Mouse (Mus musculus) adrenal gland, postnatal 14 days (tissue): ENCODE measurements around the gene Hist1h1b. TPM values are rescaled to one million over a fixed set of nuclear protein-coding genes. Genes with fewer than 3 reads are reported as not detected.

Source experiments
- microRNA-seq, 2 experiments: library from miRNA; unstranded; fragments of <30 nt; microRNA quantifications; one replicate each; pipeline ENCODE4 v1.2.0; 2021
- total RNA-seq: library from RNA; stranded (reverse); gene quantifications from 2 replicates; pipeline ENCODE4 v1.2.3, GENCODE M21; 2021

Hist1h1b gene
- total RNA-seq, 1 experiment from 2014 or later = 152 TPM

Small RNAs within 50 kb of the gene (microRNA-seq; reads per million reads assigned to microRNA genes)
- gene Gm19658 (0 reads per million in 2 experiments), gene Gm44346 (0 reads per million in 2 experiments), gene Gm44454 (0 reads per million in 2 experiments)

Other genes starting within 250 kb of the Hist1h1b start
- 17.4 and 20.4 TPM in 2 replicates for gene Zkscan8, start 249.5 kb downstream of the Hist1h1b start, total RNA-seq
- not detected in 2 replicates for gene Olfr1366, start 237.8 kb downstream of the Hist1h1b start, total RNA-seq
- gene Olfr1535, start 220.7 kb downstream of the Hist1h1b start, total RNA-seq = not detected in 2 replicates
- not detected in 2 replicates for gene Olfr1364, start 198.9 kb downstream of the Hist1h1b start, total RNA-seq
- gene Olfr1362, start 166.6 kb downstream of the Hist1h1b start, total RNA-seq = not detected in 2 replicates
- not detected in 2 replicates for gene Olfr11, start 138.1 kb downstream of the Hist1h1b start, total RNA-seq
- not detected in 2 replicates for gene Olfr1361, start 117.2 kb downstream of the Hist1h1b start, total RNA-seq
- gene Olfr1360, start 103.2 kb downstream of the Hist1h1b start, total RNA-seq = not detected in 2 replicates
- gene Olfr1359, start 82.5 kb downstream of the Hist1h1b start, total RNA-seq = not detected in 2 replicates
- gene Hist1h2bl, start 64.5 kb downstream of the Hist1h1b start, total RNA-seq = 191 and 254 TPM in 2 replicates
- gene Hist1h2ai, start 64.2 kb downstream of the Hist1h1b start, total RNA-seq = 129 and 184 TPM in 2 replicates
- gene Hist1h3h, start 63.0 kb downstream of the Hist1h1b start, total RNA-seq = 287 and 324 TPM in 2 replicates
- gene Hist1h2bm, start 58.6 kb downstream of the Hist1h1b start, total RNA-seq = 57.9 and 74.0 TPM in 2 replicates
- gene Hist1h4j, start 45.6 kb downstream of the Hist1h1b start, total RNA-seq = 35.2 and 49.4 TPM in 2 replicates
- 468 and 533 TPM in 2 replicates for gene Hist1h4k, start 30.1 kb downstream of the Hist1h1b start, total RNA-seq
- 72.0 and 91.7 TPM in 2 replicates for gene Hist1h2ak, start 26.8 kb downstream of the Hist1h1b start, total RNA-seq
- gene Hist1h2bn, start 26.5 kb downstream of the Hist1h1b start, total RNA-seq = 127 and 142 TPM in 2 replicates
- 215 and 253 TPM in 2 replicates for gene Hist1h3i, start 2.7 kb upstream of the Hist1h1b start, total RNA-seq
- 38.5 and 43.6 TPM in 2 replicates for gene Hist1h2an, start 6.6 kb upstream of the Hist1h1b start, total RNA-seq
- 68.9 and 94.7 TPM in 2 replicates for gene Hist1h2bp, start 6.8 kb upstream of the Hist1h1b start, total RNA-seq
- gene Hist1h2bq, start 29.6 kb upstream of the Hist1h1b start, total RNA-seq = 128 and 131 TPM in 2 replicates
- gene Hist1h2ao, start 29.8 kb upstream of the Hist1h1b start, total RNA-seq = not detected in 2 replicates
- 417 and 512 TPM in 2 replicates for gene Hist1h4m, start 31.1 kb upstream of the Hist1h1b start, total RNA-seq
- 37.8 and 56.1 TPM in 2 replicates for gene Hist1h4n, start 51.6 kb upstream of the Hist1h1b start, total RNA-seq
- 319 and 352 TPM in 2 replicates for gene Hist1h2ap, start 52.9 kb upstream of the Hist1h1b start, total RNA-seq
- gene Hist1h2br, start 53.1 kb upstream of the Hist1h1b start, total RNA-seq = 132 and 133 TPM in 2 replicates
- gene Zfp184, start 164.5 kb upstream of the Hist1h1b start, total RNA-seq = 1.3 and 1.7 TPM in 2 replicates
- not detected in 2 replicates for gene Pom121l2, start 200.6 kb upstream of the Hist1h1b start, total RNA-seq
- 0.74 TPM in 1 of 2 replicates, not detected in the other for gene Prss16, start 229.1 kb upstream of the Hist1h1b start, total RNA-seq